Mouse (Mus musculus): ENCODE measurements around the gene Ncbp1.
A peak's percentile ranks its signal among the peaks of the same experiment; 100 is the strongest.

Gene Ncbp1

DNA sequence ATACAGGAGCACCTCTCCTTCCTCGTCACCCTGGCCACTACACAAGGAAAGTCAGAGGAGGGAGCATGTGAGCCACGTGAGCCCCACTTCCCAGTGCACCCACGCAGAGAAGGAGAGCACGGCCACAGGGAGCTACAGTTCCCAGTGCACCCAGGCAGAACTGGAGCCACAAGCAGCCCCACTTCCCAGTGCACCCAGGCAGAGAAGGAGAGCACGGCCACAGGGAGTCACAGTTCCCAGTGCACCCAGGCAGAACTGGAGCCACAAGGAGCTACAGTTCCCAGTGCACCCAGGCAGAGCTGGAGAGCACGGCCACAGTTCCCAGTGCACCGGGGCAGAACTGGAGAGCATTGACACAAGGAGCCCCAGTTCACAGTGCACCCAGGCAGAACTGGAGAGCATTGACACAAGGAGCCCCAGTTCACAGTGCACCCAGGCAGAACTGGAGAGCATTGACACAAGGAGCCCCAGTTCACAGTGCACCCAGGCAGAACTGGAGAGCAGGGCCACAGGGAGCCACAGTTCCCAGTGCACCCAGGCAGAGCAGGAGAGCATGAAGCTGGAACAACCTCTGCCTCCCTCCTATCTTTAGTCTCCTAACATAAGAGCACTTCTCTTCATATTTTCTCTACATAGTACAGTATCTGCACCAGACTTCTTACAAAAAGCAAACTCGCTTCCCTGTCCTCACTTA lies 9.0 kb upstream of the Ncbp1 start:
- peak; percentile 92 for DNase-seq

DNA sequence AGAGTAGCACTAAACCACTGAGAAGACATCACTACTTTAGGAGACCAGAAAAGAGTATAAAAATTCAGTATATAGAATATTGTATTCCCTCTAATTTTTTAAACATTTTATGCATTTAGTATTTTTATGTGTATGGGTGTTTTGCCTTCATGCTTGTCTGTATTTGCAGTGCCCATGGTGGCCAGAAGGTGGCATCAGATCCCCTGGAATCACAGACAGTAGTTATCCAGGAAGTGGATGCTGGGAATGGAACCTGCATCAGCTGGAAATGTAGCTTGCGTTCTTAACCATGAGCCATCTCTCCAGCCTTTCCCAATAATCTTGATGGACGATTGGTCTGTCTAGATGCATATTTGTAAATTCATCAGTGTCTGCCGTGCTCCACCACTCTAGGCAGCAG lies 8.2 kb upstream of the Ncbp1 start:
- DNase-seq, result peak; percentile 74

- DNase-seq, result no peak
Observed at GRCm38 (mm10) chr4:46131791-46132190, 6.6 kb upstream of the Ncbp1 start.

DNA sequence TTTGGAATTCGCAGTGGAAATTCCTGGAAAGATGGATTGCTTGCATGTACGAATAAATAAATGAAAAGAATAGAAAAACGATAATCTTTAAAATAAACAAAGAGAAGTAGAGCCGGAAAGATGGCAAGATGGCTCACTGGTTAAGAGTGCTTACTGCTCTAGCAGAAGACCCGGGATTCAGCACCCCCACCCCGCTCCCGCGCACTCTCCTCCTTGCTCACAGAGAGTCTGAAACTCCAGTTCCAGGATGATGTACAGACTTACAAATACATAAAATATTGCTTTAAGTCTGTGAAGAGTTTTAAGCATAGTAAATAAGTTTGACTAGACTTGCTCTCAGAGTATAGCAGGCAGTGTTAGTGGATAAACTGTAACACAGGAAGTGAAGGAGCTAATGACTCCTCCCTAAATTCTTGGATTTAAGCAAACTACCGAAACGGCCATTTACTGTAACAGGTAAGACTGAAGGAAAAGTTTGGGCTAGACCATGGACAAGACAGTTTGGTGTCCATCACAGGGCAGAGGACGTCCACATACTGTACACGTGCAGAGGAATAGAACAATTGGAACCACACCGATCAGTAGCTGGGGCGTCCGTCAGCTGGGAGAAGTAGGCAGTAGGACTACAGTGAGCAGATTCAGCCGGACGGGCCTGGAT lies 655 bp upstream of the Ncbp1 start:
- DNase-seq, result no peak

DNA sequence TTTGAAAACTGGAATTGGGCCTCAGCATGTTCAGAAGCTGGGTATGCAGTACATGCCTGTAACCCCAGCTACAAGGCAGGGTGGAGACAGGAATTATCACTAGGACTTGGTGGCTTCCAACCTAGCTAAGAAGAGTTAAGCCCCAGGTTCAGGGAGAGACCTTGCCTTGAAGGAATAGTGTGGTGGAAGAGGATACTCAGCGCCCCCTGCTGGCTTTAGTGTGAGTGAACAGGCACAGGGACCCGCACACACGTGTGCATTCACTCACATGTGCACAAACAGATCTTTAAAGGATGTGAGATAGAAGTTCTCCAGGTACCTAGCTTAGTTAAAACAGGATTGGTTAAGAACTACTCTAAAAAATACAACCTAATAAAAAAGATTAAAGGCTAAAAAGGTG lies 5.9 kb downstream of the Ncbp1 start:
- DNase-seq, result no peak

DNA sequence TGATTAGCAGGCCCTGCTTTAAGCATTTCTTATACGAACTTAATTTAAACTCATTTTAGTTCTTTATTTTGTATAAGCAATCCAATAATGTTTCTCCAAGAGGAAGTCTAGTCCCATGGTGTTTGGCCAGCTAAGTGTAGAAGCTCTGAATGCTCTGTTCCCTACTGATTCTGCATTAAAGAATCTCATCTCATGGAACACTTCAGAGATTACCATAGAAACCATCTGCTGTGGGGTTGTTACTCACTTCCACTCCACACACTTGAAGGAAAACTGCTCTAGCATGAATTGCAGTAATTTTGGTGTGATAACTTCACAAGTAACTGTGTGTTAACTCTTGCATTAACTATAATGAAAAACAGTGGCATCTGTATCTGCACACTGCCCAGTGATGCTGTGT lies 8.5 kb downstream of the Ncbp1 start:
- no peak for DNase-seq

GRCm38 (mm10) chr4:46151903-46152544 lies 13.6 kb downstream of the Ncbp1 start:
- no peak for DNase-seq

DNA sequence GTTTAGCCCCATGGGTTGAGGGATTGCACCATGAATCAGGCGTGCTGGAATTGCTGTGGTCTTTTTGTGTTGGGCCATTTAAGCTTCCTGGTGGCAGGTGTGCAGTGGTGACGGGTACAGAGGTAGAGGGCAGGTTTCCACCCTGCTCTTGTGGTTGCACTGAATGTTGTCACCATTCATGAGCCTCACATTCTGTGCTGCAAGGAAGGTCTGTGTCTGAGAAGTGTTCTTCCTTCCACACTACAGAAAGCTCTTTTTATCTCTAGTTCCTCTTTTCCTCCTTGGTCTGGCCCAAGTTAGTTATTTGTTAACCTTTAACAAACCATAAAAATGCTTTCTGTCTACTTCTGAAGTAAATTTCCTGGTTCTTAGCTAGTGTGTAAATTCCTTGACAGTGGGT lies 25.6 kb downstream of the Ncbp1 start:
- DNase-seq, result no peak

DNA sequence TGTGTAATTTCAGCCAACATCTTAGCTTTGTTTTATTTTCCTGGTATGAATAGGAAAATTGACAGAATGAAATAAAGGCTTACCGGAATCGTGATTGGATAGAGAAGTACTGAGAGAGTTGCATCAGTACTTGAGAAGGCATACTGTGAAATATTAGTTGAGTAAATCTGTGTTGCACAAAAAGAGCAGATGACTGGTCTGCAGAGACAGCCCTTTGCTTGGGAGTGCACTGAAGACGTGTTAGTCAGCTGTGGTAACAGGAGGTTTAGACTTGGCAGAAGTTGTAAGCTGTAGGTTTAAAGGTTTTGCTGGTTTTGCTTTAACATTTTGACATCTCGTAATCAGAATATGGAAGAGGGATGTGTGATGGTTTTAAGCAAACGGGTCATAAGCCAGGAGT lies 27.4 kb downstream of the Ncbp1 start:
- no peak for DNase-seq

- no peak for DNase-seq
Observed at GRCm38 (mm10) chr4:46171761-46172160, 33.3 kb downstream of the Ncbp1 start.

DNA sequence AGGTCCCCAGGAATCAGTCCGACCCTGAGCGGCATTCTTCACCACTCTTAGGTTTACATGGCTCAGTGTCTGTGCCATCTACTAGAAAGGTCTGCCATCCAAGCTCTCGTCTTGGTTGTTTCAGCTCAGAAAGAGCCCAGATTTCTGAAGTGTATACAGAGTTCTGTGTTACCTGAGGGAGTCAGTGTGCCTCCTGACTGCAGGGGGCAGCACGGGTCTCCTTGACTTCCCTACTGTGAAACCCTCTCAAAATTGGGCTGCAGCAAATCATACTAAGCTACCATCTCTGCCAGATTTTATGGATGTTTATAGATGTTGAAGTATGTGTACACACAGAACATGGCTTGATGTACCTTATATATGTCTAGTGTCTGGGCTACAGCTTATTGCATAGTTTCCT lies 37.9 kb downstream of the Ncbp1 start:
- DNase-seq, result no peak

DNA sequence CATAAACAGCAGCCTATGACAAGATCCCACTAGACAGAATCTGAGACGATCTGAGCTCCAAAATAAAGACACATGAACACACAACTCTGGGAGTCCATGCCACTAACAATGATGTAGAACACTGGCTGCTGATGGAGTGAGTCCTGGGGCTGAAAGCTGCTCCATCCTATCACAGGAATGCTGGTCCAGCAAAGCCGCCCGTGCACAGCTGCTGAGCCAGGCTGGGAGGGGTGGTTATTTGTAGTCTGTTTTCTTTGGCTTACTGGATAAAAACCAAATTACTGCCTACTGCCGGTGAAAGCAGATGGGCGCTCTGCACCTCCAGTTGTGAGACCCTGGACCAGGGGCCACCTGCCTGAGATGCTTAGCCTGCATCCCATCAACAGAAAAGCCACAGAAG lies 38.6 kb downstream of the Ncbp1 start:
- DNase-seq, result no peak

- no peak for DNase-seq
Observed at GRCm38 (mm10) chr4:46177496-46177895, 39.1 kb downstream of the Ncbp1 start.

DNA sequence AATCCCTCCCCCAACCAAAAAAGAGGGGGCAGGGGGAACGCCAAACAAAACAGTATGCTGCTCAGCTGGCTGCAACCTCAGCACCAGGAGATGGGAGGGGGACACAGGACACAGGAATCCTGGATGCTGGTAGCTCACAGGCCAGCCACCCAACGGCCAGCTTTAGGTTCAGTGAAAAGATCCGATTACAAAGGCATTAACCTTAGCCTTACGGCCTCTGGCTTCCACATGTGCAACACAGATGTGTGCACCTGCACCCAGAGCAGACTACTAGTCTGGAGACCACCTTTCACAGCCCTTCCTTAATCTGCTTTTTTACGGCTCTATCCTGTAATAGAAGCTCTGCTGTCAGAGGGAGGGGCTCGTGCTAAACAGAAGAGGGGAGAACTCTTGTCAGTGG lies 42.8 kb downstream of the Ncbp1 start:
- DNase-seq, result no peak

DNA sequence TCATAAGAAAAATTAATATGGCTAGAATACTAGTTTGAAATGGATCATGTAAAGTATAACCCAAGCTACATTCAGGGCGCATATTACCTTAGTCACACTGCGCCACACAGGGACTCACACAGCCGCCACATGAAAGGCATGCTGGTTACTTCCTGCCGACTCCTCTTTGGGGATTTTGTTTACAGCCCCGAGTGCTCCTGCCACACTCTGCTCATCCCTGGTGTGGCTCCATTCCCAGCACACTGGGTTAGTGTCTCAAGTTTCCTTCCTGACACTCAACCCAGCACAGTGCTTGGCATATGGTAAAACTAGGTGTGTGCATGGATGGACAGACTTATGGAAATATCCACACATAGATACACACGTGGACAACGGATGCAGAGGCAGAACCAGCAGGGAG lies 43.8 kb downstream of the Ncbp1 start:
- DNase-seq, result no peak

GRCm38 (mm10) chr4:46185423-46185822 lies 47.0 kb downstream of the Ncbp1 start:
- no peak for DNase-seq

- no peak for DNase-seq
Observed at GRCm38 (mm10) chr4:46185890-46186289, 47.5 kb downstream of the Ncbp1 start.

GRCm38 (mm10) chr4:46186466-46186865 lies 48.1 kb downstream of the Ncbp1 start:
- DNase-seq, result no peak

DNA sequence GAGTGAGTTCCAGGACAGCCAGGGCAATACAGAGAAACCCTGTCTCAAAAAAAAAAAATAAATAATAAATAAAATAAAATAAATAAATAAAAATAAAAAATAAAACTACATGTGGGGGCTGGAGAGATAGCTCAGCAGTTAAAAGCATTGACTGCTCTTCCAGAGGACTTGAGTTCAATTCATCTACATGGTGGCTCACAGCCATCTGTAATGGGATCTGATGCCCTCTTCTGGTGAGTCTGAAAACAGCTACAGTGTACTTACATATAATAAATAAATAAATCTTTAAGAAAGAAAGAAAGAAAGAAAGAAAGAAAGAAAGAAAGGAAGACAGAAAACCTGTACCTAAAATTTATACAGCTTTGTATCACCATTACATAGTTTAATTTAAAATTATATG lies 53.6 kb downstream of the Ncbp1 start:
- DNase-seq, result peak; percentile 63

DNA sequence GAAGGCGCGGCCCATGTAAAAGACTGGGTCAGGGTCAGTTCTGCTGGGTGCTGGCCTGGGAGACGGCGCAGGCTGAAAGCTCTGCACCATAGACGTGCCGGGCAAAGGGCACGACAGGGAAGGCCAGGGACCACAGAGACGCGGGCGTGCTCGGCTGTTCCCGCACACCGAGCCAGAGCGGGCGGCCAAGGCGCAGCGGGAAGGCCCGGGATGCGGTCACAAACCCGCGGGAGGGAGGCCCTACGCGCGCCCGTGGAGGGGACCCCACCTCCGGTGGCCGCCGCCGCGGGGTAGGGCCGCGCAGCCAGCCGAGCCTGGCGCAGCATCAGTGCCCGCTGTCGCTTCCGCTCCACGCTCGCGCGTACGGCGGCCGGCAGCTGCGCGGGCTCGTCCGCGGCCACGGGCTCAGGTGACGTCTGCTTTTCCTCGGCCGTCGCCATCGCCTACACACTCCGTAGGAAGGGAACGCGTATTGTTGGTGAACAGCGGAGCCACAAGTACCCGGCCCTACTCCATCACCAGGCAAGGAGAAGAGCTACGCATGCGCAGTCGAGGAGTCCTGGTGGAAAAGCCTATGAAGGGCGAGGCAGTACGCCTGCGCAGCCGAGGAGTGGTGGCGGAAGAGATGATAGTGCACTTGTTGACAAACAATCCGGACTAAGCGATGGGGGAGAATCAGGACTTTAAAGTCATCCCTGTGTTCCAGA lies 57.5 kb downstream of the Ncbp1 start, which contains the start of gene Xpa:
Xpa (minus strand) TSS at position 531 of the 707 bp plus-strand sequence.
- peak; percentile 96 for DNase-seq

DNA sequence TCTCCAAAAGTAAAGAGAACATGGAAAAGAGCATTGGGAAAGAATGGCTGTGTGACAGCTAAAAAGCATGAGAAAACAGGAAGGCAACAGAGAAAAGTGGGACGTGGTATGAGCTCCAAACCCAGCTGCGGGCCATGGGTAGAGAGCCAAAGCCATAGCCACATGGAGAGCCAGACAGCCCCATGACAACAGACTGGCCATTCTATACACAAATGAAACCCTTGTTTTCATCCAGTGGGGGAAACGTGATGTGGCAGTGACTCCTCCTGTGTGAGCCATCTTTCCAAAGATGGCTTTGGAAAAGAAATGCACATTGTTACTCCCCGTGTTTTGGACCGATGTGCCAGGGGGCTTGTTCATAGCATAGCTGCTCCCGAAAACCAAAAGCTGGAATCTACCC lies 58.1 kb downstream of the Ncbp1 start:
- peak; percentile 13 for DNase-seq

DNA sequence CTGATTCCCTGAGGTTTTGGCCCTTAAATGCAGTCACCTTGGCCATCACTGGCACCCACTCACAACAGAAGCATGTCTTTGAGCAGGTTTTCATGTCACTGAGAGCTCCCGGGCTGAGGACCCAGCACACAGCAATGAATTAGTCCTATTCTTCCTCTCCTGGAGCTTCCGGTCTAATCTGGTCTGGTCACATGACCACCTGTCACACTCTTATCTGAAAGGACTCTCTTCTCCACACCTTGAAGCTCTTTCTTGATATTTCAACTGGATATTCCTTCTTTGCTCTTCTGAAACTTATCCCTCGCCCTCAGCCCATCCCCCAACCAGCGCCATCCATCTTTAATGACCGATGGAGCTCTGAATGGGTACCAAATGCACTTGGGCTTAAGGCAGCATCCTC lies 59.7 kb downstream of the Ncbp1 start:
- no peak for DNase-seq

DNA sequence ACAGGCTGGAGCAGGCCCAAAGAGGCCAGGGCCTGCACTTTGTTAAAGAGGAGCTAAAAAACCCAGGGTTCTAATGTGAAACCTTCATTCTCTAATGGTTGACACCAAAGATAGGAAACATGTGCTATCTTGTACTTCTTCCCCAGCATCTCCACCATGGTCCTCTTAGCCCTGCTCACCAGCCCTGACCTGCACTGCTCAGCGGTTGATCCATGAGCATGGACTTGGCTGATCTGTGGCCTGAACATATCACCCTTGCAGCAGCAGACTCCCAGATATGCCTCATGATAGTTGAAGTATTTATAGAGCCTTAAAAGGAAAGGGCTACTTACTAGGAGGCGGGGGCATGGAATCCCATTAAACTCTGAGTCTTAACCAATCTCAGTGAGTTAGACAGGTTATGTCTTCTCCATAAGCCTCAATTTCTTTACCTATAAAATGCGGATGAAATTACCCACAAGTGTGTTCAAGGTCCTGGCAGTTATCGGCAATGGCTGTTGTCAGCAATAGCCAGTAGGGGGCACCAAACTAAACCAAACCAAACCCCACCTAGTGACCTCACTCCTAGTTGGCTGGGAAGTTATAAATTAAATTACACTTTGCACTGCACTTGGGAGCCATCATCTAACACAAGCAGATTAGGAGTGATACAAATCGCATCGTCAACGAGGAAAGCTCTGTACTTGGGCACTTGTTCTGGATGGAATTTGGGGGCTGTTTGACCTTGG lies 63.6 kb downstream of the Ncbp1 start:
- peak; percentile 85 for DNase-seq

Measured in kidney, adult 9 months (tissue).